Mouse (Mus musculus): Measurements from ENCODE around the gene Mfsd2b.

Gene Mfsd2b

DNA sequence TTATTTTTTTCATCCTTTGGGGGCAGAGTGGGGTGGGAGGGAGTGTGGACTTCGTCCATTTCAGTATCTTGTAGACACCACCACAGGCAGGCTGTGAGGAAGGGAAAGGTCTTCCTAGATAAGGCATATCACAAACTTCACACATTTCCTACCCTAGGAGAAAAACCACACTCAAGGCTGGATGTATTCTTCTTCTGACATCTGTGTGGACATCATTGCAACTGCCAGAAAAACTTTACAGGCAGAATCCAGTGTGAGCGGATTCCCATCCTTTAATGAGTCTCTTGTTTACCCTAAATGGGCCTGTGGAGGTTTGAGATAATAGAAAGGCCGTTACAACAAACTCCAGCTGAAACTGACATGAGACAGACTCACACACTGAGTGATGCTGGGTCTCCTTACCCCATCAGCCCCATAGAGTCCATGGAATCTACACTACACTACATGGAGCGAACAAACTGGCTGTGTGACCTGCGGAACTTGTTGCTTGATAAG lies 1.1 kb downstream of the Mfsd2b start:
- no peak for DNase-seq

GRCm38 (mm10) chr12:4872273-4872672 lies 1.9 kb downstream of the Mfsd2b start:
- DNase-seq: no peak

DNA sequence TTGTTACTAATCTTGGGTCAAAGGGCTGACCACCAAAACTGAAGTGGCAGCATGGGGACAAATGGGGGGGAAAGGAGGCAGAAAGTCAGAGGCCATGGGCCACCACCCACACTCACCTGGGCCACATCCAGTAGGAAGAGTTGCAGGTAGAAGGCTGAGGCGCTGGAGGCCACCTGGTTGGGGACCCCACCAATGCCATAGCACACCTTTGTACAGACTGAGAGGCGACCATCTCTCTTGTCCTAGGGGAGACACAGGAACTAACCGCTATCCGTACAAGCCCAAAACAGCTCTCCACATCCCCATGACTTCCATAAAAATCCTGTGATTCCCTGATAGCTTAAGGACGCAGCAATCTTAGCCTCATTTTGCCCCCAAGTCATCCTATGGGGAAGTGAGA lies 2.9 kb downstream of the Mfsd2b start:
- no peak for DNase-seq

DNA sequence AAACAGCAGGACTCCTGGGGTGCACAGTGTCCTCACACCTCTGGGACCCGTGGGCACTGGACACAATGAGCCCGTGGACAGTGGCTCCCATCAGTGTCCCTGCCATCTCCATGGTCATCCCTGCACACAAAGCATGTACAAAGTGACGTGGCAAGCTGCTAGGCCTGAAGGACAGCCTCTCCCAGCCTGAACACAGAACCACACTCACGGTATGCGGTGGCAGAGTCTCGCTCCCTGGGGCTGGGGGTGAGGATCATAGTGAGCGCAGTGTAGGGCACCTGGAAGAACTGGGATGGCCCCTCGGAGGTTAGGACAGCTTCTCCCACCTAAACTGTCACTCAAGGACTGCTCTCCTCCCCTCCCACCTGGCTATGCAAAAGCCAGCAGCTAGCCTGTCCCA lies 5.2 kb downstream of the Mfsd2b start:
- no peak for DNase-seq

DNA sequence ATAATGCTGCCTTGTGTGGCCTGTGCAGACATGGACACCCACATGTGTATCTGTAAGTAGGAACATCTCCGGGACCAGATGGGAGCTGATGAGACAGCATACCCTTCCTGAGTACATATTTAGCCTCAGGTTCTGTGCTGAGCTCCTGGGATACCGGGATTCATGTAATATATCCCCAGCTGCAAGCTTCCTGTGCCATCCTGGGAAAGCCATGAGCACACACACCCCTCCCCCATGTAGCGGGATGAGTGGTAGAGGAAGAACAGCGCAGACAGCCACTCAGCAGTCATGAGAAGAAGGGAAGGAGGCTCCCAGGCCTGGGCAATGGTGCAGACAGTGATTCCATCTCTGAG lies 9.8 kb downstream of the Mfsd2b start:
- DNase-seq: no peak

GRCm38 (mm10) chr12:4863654-4864337 lies 10.4 kb downstream of the Mfsd2b start:
- DNase-seq: peak; percentile 75 to 87

- DNase-seq: no peak
Measured at GRCm38 (mm10) chr12:4862672-4863071, 11.5 kb downstream of the Mfsd2b start.

GRCm38 (mm10) chr12:4859241-4859914 lies 14.8 kb downstream of the Mfsd2b start:
- DNase-seq: no peak

DNA sequence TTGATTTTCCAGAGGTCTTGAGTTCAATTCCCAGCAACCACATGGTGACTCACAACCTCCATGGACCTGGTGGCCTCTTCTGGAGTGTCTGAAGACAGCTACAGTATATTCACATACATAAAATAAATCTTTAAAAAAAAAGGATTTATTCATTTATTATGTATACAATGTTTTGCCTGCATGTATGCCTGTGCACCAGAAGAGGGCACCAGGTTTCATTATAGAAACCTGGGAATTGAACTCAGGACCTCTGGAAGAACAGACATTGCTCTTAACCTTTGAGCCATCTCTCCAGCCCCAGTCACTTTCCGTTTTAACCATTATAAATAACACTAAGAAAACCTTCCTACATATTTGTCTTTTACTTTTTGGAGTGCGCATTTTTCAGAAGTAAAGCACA lies 17.3 kb downstream of the Mfsd2b start:
- DNase-seq: no peak

DNA sequence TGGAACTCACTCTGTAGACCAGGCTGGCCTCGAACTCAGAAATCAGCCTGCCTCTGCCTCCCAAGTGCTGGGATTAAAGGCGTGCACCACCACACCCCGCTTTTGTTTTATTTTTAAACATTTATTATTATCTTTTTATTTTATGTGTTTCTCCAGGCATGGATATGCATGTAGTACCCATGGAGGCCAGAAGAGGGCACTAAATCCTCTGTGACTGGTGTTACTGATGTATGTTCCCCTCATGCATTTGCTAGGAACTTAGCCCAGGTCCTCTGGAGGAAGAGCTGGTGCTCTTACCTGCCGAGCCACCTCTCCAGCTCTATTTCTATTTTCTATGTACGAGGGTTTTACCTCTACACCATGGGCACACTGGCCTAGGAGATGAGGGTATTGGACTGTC lies 18.0 kb downstream of the Mfsd2b start:
- DNase-seq: peak in 1 of 2 experiments; percentile 56

- DNase-seq: peak; percentile 41 to 65
Measured at GRCm38 (mm10) chr12:4843741-4844140, 30.4 kb downstream of the Mfsd2b start.

- DNase-seq: peak; percentile 93 to 96
Measured at GRCm38 (mm10) chr12:4842890-4843597, 31.1 kb downstream of the Mfsd2b start, which contains the start of gene Wdcp. TSS of gene Wdcp (plus strand) at chr12:4843303.

GRCm38 (mm10) chr12:4842456-4842855 lies 31.7 kb downstream of the Mfsd2b start:
- DNase-seq: no peak

DNA sequence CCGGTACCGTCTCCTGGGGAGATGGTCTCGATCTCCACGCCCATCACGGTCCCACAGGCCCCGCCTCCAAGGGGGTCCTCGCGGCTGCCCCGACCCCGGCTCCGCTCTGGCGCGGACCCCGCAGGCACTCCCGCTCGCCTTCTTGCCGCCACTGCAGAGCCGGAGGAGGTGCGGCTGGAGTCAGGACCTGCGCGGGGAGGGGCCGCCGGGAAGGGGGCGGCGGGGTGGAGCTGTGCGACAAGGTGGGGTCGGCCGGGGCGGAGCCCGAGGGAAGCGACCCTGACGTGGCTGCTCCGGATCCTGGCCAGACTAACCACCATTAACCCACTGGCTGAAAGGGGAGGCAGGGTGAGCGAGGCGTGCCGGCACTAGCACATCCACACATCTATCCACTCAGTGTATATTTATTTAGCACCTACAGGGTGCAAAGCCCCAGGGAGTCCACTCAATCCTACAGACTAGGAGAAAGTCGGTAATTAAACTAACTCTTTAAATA lies 32.7 kb downstream of the Mfsd2b start, which contains the start of gene Fkbp1b:
Gene Fkbp1b (minus strand): TSS at position 200 of the 496 bp plus-strand sequence.
- peak; percentile 58 to 76 for DNase-seq

DNA sequence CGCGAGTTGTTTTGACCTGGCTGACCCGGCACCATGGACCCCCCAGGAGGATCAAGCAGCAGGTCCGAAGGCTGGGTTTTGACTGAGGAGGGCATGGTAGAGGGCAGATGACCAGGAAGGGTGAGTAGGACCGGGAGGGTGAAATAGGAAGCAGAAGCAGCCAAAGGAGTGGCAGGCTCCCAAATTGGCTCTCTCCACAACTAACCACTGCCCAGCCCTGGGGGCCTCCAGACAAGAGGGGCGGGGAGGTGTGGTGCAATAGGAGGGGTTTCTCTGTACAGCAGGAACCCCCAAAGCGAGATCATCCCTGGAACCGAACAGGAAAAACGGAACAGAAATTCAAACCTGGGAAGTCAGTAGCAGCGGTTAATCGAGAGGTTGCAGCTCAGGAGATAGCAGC lies 33.4 kb downstream of the Mfsd2b start:
- DNase-seq: no peak

GRCm38 (mm10) chr12:4840010-4840409 lies 34.1 kb downstream of the Mfsd2b start:
- no peak for DNase-seq

GRCm38 (mm10) chr12:4836959-4837358 lies 37.2 kb downstream of the Mfsd2b start:
- DNase-seq: no peak

DNA sequence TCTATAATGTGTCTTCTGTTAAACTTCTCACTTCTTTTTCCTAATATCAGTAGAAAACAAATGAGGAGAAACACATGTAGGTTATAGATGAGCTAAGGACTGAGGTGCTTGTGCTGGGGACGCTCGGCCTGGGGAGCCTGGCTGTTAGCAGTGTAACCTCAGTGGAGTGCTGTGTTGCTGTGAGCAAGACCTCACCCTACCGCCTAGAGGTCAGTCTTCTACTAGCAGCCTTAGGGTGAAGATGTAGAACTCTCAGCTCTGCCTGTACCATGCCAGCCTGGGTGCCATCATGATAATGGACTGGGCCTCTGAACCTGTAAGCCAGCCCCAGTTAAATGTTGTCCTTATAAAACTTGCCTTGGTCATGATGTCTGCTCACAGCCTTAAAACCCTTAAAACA lies 46.9 kb downstream of the Mfsd2b start:
- DNase-seq: no peak

- DNase-seq: peak; percentile 99 to 100
Measured at GRCm38 (mm10) chr12:4817361-4818101, 56.6 kb downstream of the Mfsd2b start, which contains the start of gene Sf3b6. TSS of gene Sf3b6 (plus strand) at chr12:4817544.

DNA sequence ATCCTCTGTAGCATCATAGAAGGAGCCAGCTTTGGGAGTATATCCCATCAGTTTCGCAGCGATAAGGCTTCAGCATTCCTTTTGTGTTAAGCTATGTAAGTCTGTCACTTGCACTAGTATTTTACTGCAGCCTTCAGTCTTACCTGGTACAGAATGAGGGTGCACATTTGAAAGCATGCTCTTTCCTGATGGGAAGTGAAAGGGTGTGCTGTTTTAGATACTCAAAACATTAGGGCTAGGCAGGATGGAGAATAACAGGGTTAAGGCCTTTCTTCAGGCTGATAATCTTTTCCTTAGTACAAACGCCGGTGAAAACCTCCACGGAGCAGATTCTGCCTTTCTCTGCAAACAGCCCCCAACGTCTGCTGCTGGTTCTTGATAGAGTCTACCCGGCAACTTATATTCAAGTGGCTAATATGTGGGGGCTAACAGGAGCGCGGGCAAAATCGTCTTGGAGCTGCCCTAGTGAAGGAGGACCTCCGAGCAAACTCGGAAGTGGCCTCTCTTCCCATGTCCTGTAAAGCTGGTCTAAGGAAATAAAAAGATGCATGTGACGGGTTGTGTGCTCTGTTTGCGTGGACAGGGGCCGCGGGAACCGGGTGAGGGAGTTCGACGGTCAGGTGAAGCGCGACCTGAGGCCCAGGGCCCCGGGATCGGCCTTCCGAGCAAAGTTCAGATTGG lies 57.3 kb downstream of the Mfsd2b start:
- no peak for DNase-seq

GRCm38 (mm10) chr12:4813636-4814035 lies 60.5 kb downstream of the Mfsd2b start:
- DNase-seq: no peak
